Comparison of ENCODE assay signal across 23 mouse cellular contexts in genomic region chr14:11701516-11702249, GRCm38 (mm10).
DNase-seq lines count a peak whose midpoint lies in the region; ATAC-seq and TF ChIP-seq lines count a peak whose summit lies in the region.
"Had no signal": no experiment of that assay in that cellular context is flagged by ENCODE, and none has a peak within 500 bp of the region (broad histone marks: within the 10 kb centered on the region; RNA-seq: fewer than 3 reads in every experiment).

No protein-coding gene starts in this region.

- H3K4me1 ChIP-seq in forebrain, embryonic 10.5 days = peaks cover 49% of the 10 kb centered on the region
- peaks cover 2% of the 10 kb centered on the region; the same call in 1 of the 2 replicates for H3K4me1 ChIP-seq in forebrain, embryonic 14.5 days (ENCODE audit: control insufficient read depth, insufficient read depth, low read length)
- H3K4me1 ChIP-seq in liver, postnatal 0 days (ENCODE audit: insufficient read depth) = peaks cover 16% of the 10 kb centered on the region
- no peaks in the 10 kb centered on the region for H3K4me1 ChIP-seq in liver, embryonic 12.5 days
- H3K4me1 ChIP-seq in embryonic facial prominence, embryonic 10.5 days = peaks cover 50% of the 10 kb centered on the region
- peaks cover 7% of the 10 kb centered on the region for H3K4me1 ChIP-seq in midbrain, embryonic 11.5 days (ENCODE audit: control insufficient read depth, insufficient read depth, low read length)
- H3K4me1 ChIP-seq: forebrain, embryonic 15.5 days had no signal

- H3K4me3 ChIP-seq in forebrain, embryonic 10.5 days = no peak overlapping the region
- H3K4me3 ChIP-seq in forebrain, embryonic 14.5 days (ENCODE audit: low read depth, low read length) = no peak overlapping the region
- no peak overlapping the region for H3K4me3 ChIP-seq in layer of hippocampus, adult 2 months
- H3K4me3 ChIP-seq in liver, postnatal 0 days (ENCODE audit: low read depth, low read length) = no peak overlapping the region
- no peak overlapping the region for H3K4me3 ChIP-seq in liver, embryonic 12.5 days
- no peak overlapping the region for H3K4me3 ChIP-seq in embryonic facial prominence, embryonic 10.5 days
- H3K4me3 ChIP-seq in midbrain, embryonic 11.5 days (ENCODE audit: low read depth, low read length) = no peak overlapping the region
- H3K4me3 ChIP-seq: forebrain, embryonic 15.5 days; heart, adult 2 months had no signal

- no peaks in the 10 kb centered on the region for H3K36me3 ChIP-seq in forebrain, embryonic 10.5 days (replicated peaks)
- no peaks in the 10 kb centered on the region for H3K36me3 ChIP-seq in forebrain, embryonic 14.5 days (ENCODE audit: control insufficient read depth, insufficient read depth, low read length)
- H3K36me3 ChIP-seq in liver, postnatal 0 days (replicated peaks; ENCODE audit: insufficient read depth, low read length) = no peaks in the 10 kb centered on the region
- no peaks in the 10 kb centered on the region for H3K36me3 ChIP-seq in liver, embryonic 12.5 days
- H3K36me3 ChIP-seq in embryonic facial prominence, embryonic 10.5 days (replicated peaks) = no peaks in the 10 kb centered on the region
- no peaks in the 10 kb centered on the region for H3K36me3 ChIP-seq in midbrain, embryonic 11.5 days (ENCODE audit: control insufficient read depth, insufficient read depth, low read length)
- H3K36me3 ChIP-seq: forebrain, embryonic 15.5 days had no signal

- no peak for TF ChIP-seq EP300 in liver, postnatal 0 days (IDR thresholded peaks at IDR 0.05; ENCODE audit: low read depth)

- no peak overlapping the region for H3K4me2 ChIP-seq in forebrain, embryonic 14.5 days (ENCODE audit: low read length)
- H3K4me2 ChIP-seq in liver, postnatal 0 days (ENCODE audit: low read depth, low read length) = no peak overlapping the region
- H3K4me2 ChIP-seq in liver, embryonic 12.5 days = no peak overlapping the region
- H3K4me2 ChIP-seq in midbrain, embryonic 11.5 days = no peak overlapping the region
- H3K4me2 ChIP-seq: forebrain, embryonic 15.5 days; heart, embryonic 11.5 days; hindbrain, embryonic 14.5 days had no signal

- 89% methylated on average over 9 of the region's 9 CpGs for WGBS in forebrain, embryonic 10.5 days
- WGBS in forebrain, embryonic 14.5 days = 89% methylated on average over 9 of the region's 9 CpGs
- 58% methylated on average over 9 of the region's 9 CpGs for WGBS in liver, postnatal 0 days (ENCODE audit: insufficient replicate concordance)
- 63% methylated on average over 9 of the region's 9 CpGs for WGBS in liver, embryonic 12.5 days (ENCODE audit: insufficient replicate concordance)
- 85% methylated on average over 9 of the region's 9 CpGs for WGBS in embryonic facial prominence, embryonic 10.5 days
- WGBS in midbrain, embryonic 11.5 days = 85% methylated on average over 9 of the region's 9 CpGs

- H3K27ac ChIP-seq in forebrain, embryonic 10.5 days = peak overlapping the region; percentile 26; the same call in 1 of the 2 replicates
- H3K27ac ChIP-seq in forebrain, embryonic 14.5 days (ENCODE audit: low read depth, low read length) = no peak overlapping the region
- H3K27ac ChIP-seq in layer of hippocampus, adult 2 months = peak overlapping the region; percentile 43
- no peak overlapping the region for H3K27ac ChIP-seq in liver, postnatal 0 days (ENCODE audit: low read depth)
- no peak overlapping the region for H3K27ac ChIP-seq in liver, embryonic 12.5 days
- H3K27ac ChIP-seq in embryonic facial prominence, embryonic 10.5 days (replicated peaks) = peak overlapping the region; percentile 72
- no peak overlapping the region for H3K27ac ChIP-seq in midbrain, embryonic 11.5 days (ENCODE audit: low read depth, low read length)
- H3K27ac ChIP-seq: forebrain, embryonic 15.5 days; heart, adult 2 months; hindbrain, embryonic 14.5 days; hindbrain, postnatal 0 days had no signal

- ATAC-seq in forebrain, embryonic 14.5 days = no peak
- ATAC-seq in liver, postnatal 0 days = peak; percentile 84
- no peak for ATAC-seq in liver, embryonic 12.5 days
- ATAC-seq in midbrain, embryonic 11.5 days (ENCODE audit: low FRiP score) = no peak
- ATAC-seq: activated CD4-positive, CD25-positive, alpha-beta regulatory T cell, adult 4 months; forebrain, embryonic 15.5 days; hindbrain, postnatal 0 days had no signal

- no peaks in the 10 kb centered on the region for H3K27me3 ChIP-seq in forebrain, embryonic 10.5 days (ENCODE audit: poor library complexity, severe bottlenecking)
- no peaks in the 10 kb centered on the region for H3K27me3 ChIP-seq in forebrain, embryonic 14.5 days (replicated peaks; ENCODE audit: control insufficient read depth, insufficient read depth, low read length)
- no peaks in the 10 kb centered on the region for H3K27me3 ChIP-seq in liver, postnatal 0 days (ENCODE audit: insufficient read depth, low read length)
- H3K27me3 ChIP-seq in liver, embryonic 12.5 days (replicated peaks) = no peaks in the 10 kb centered on the region
- no peaks in the 10 kb centered on the region for H3K27me3 ChIP-seq in embryonic facial prominence, embryonic 10.5 days (replicated peaks; ENCODE audit: low read depth, poor library complexity, severe bottlenecking)
- no peaks in the 10 kb centered on the region for H3K27me3 ChIP-seq in midbrain, embryonic 11.5 days (ENCODE audit: control insufficient read depth, insufficient read depth, low read length)
- H3K27me3 ChIP-seq: forebrain, embryonic 15.5 days had no signal

- no peaks in the 10 kb centered on the region for H3K9me3 ChIP-seq in forebrain, embryonic 10.5 days
- no peaks in the 10 kb centered on the region for H3K9me3 ChIP-seq in forebrain, embryonic 14.5 days (replicated peaks; ENCODE audit: control insufficient read depth, low read length)
- no peaks in the 10 kb centered on the region for H3K9me3 ChIP-seq in liver, postnatal 0 days (ENCODE audit: low read length)
- H3K9me3 ChIP-seq in liver, embryonic 12.5 days (replicated peaks) = no peaks in the 10 kb centered on the region
- no peaks in the 10 kb centered on the region for H3K9me3 ChIP-seq in embryonic facial prominence, embryonic 10.5 days
- H3K9me3 ChIP-seq in midbrain, embryonic 11.5 days (ENCODE audit: control insufficient read depth, low read length) = no peaks in the 10 kb centered on the region
- H3K9me3 ChIP-seq: forebrain, embryonic 15.5 days had no signal

- H3K9ac ChIP-seq in forebrain, embryonic 14.5 days (ENCODE audit: low read length) = no peak overlapping the region
- no peak overlapping the region for H3K9ac ChIP-seq in liver, postnatal 0 days (replicated peaks)
- H3K9ac ChIP-seq in liver, embryonic 12.5 days = no peak overlapping the region
- no peak overlapping the region for H3K9ac ChIP-seq in midbrain, embryonic 11.5 days (ENCODE audit: low read length)
- H3K9ac ChIP-seq: forebrain, embryonic 15.5 days; hindbrain, embryonic 14.5 days had no signal

- no peak for DNase-seq in forebrain, embryonic 10.5 days (ENCODE audit: extremely low spot score, low spot score)
- DNase-seq in forebrain, embryonic 14.5 days (ENCODE audit: low spot score) = no peak
- DNase-seq in layer of hippocampus, adult 2 months (ENCODE audit: low spot score in 2 of 2) = no peak
- DNase-seq in layer of hippocampus, adult 11-12 months (ENCODE audit: low spot score) = no peak
- DNase-seq in liver, postnatal 0 days = peak; percentile 18
- DNase-seq in embryonic facial prominence, embryonic 10.5 days (ENCODE audit: low spot score) = no peak
- no peak for DNase-seq in midbrain, embryonic 11.5 days (ENCODE audit: low spot score, missing footprints)
- DNase-seq: adrenal gland, adult 8-10 months; adrenal gland, postnatal 25 days; cerebellum, adult 11-12 months; cerebellum, adult 8-10 months; cerebellum, postnatal 10 days; cerebellum, postnatal 36 days; embryo, embryonic 11 days; gastrocnemius, postnatal 25 days; heart, adult 2 months; heart, postnatal 36 days had no signal

- no peak for TF ChIP-seq CTCF in layer of hippocampus, adult 2 months (conservative IDR thresholded peaks at IDR 0.05)
- TF ChIP-seq CTCF in liver, postnatal 0 days (IDR thresholded peaks at IDR 0.05; ENCODE audit: low read depth) = no peak

Comparison
In these comparisons a context has a peak if more than half of its experiments do, and no peak if none do; other contexts are left out.
1. H3K27ac ChIP-seq: peak in forebrain, embryonic 10.5 days (single experiment), layer of hippocampus, adult 2 months (single experiment) and embryonic facial prominence, embryonic 10.5 days (single experiment); none in forebrain, embryonic 14.5 days (single experiment), liver, postnatal 0 days (single experiment), liver, embryonic 12.5 days (single experiment) and midbrain, embryonic 11.5 days (single experiment).